Mouse (Mus musculus): ENCODE results near the gene Dazap1.

DNA sequence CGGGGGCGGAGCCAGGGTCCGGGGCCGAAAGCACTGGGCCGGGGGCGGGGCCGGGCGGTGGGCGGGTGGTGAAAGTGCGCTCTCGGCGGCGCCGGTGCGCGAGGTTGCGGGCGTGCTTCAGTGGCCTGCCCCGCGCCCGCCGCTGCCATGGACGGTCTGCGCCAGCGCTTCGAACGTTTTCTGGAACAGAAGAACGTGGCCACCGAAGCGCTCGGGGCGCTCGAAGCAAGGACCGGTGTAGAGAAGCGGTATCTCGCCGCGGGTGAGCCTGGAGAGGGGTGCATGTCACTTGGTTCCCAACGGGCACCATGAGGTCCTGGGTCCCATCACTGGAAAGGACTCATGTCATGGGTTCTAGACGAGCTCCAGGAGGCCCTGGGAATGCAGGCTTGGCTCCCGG, 68.8 kb downstream of the Dazap1 start:
- no peak for TF ChIP-seq CHD2 (IDR thresholded peaks at IDR 0.05; ENCODE audit: low read depth, low read length)
- no peak for TF ChIP-seq HCFC1 (IDR thresholded peaks at IDR 0.05; ENCODE audit: borderline replicate concordance, insufficient read depth, low read length)

All from ES-E14 (cell line).